Mouse (Mus musculus) forebrain, postnatal 0 days (tissue): ENCODE measurements at regions not wholly inside any gene's neighbourhood (a gene's known extent, or its start where the extent isn't known, plus 50 kb on each side); places are given as distances from the start of the nearest gene placed in this dataset.

Source experiments
- ATAC-seq: fragments of 200-750 bp; cut with Nextera tagmentation; 2 replicates; pipeline ENCODE4 v1.8.0; 2017; ENCODE audit warnings: mild to moderate bottlenecking, moderate library complexity
- DNase-seq: peaks from one replicate; pipeline ENCODE4 v3.0.0-alpha.2; 2015
- H3K27ac ChIP-seq: fragments of 300-500 bp; sonication (generic); 2 replicates; pipeline ENCODE4 v1.5.1; 2014; ENCODE audit warnings: low read depth, mild to moderate bottlenecking, antibody characterized with exemption, low read length, moderate library complexity, mixed read lengths
- H3K27me3 ChIP-seq: fragments of 300-500 bp; sonication (generic); 2 replicates; pipeline ENCODE4 v1.6.1; 2014; ENCODE audit warnings: mild to moderate bottlenecking, low read length, mixed read lengths; ENCODE audit not compliant: insufficient read depth
- H3K36me3 ChIP-seq: fragments of 300-500 bp; sonication (generic); 2 replicates; pipeline ENCODE4 v1.6.1; 2014; ENCODE audit warnings: mild to moderate bottlenecking, moderate library complexity; ENCODE audit not compliant: insufficient read depth
- H3K4me1 ChIP-seq: fragments of 300-500 bp; sonication (generic); 2 replicates; pipeline ENCODE4 v1.6.1; 2014; ENCODE audit warnings: antibody characterized with exemption; ENCODE audit not compliant: insufficient read depth
- H3K4me2 ChIP-seq: fragments of 300-500 bp; sonication (generic); 2 replicates; pipeline ENCODE4 v1.6.1; 2014; ENCODE audit warnings: low read depth, mild to moderate bottlenecking, moderate library complexity
- H3K4me3 ChIP-seq: fragments of 300-500 bp; sonication (generic); 2 replicates; pipeline ENCODE4 v1.5.1; 2014; ENCODE audit warnings: low read depth, low read length, mixed read lengths
- H3K9ac ChIP-seq: fragments of 300-500 bp; sonication (generic); 2 replicates; pipeline ENCODE4 v1.6.1; 2014; ENCODE audit warnings: mild to moderate bottlenecking
- H3K9me3 ChIP-seq: fragments of 300-500 bp; sonication (generic); 2 replicates; pipeline ENCODE4 v1.6.1; 2016; ENCODE audit warnings: low read length
- CTCF ChIP-seq: sonication (generic); IDR thresholded peaks from 2 replicates; pipeline ENCODE4 v1.5.1; 2016; ENCODE audit warnings: antibody characterized with exemption, control low read depth, low read depth
- WGBS: fragments of 180-500 bp; shearing (Covaris S2); extraction: QIAGEN DNeasy Blood & Tissue Kit; methylation state at CpG from one replicate; pipeline ENCODE4 v1.1.7; 2014; 5-methylcytosine and 5-hydroxymethylcytosine counted together

GRCm38 (mm10) chr15:69303100-69303499 lies 2802.4 kb upstream of the Lrrc6 start:
- Histone ChIP-seq H3K4me3 (no peak overlapping the region), H3K27ac (no peak overlapping the region), H3K36me3 (no peaks in the 10 kb centered on the region), H3K9me3 (no peaks in the 10 kb centered on the region), H3K4me2 (no peak overlapping the region), H3K4me1 (no peaks in the 10 kb centered on the region), H3K27me3 (no peaks in the 10 kb centered on the region), H3K9ac (no peak overlapping the region)
- ATAC-seq: no peak
- 67% methylated on average over 5 of the region's 5 CpGs for WGBS
- TF ChIP-seq CTCF: no peak
- DNase-seq: no peak

- Histone ChIP-seq H3K27ac (no peak overlapping the region), H3K4me1 (no peaks in the 10 kb centered on the region), H3K9me3 (no peaks in the 10 kb centered on the region), H3K4me2 (no peak overlapping the region), H3K4me3 (no peak overlapping the region), H3K27me3 (no peaks in the 10 kb centered on the region), H3K36me3 (no peaks in the 10 kb centered on the region), H3K9ac (no peak overlapping the region)
- TF ChIP-seq CTCF: no peak
- DNase-seq (no peak), ATAC-seq (no peak)
- 76% methylated on average over 1 of the region's 1 CpGs for WGBS
These were observed 2790.6 kb upstream of the Lrrc6 start for GRCm38 (mm10) chr15:69291273-69291672.

- DNase-seq: peak; percentile 32
- Histone ChIP-seq H3K9me3 (no peaks in the 10 kb centered on the region), H3K36me3 (no peaks in the 10 kb centered on the region), H3K9ac (no peak overlapping the region), H3K4me1 (no peaks in the 10 kb centered on the region), H3K4me3 (no peak overlapping the region), H3K27ac (no peak overlapping the region), H3K4me2 (no peak overlapping the region), H3K27me3 (no peaks in the 10 kb centered on the region)
- peak; percentile 40; the same call in 1 of the 2 replicates for ATAC-seq
- no peak for TF ChIP-seq CTCF
These were observed 2775.0 kb upstream of the Lrrc6 start for GRCm38 (mm10) chr15:69275546-69276255.

DNA sequence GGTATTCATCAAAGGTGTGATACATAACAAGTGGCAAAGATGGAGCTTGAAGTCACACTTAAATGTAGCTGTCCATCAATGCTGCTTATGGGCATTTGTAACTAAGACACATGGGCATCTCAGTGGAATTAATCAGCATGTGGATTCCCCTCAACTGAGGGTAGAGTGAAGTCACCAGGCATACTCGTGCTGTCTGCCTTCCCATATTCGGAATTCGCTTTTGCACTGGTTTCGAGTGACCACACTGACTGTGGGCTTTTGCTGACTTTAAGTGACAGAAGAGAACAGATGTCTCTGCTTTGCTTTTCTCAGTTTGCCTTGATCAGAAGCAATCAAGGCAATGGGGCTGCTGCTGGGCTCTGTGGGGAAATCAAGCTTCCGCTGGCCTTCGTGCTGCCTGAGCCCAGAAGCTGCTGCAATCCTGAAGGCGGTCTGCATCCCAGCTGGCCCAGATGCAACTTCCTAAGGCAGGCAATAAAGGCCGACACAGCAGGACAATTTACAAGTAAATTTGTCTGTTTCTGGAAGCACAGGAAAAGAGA lies 2773.6 kb upstream of the Lrrc6 start:
- 63% methylated on average over 8 of the region's 8 CpGs for WGBS
- no peak overlapping the region for H3K27ac ChIP-seq
- no peak overlapping the region for H3K4me3 ChIP-seq
- peak; percentile 18 for DNase-seq
- H3K36me3 ChIP-seq: no peaks in the 10 kb centered on the region
- H3K4me2 ChIP-seq: no peak overlapping the region
- H3K9me3 ChIP-seq: no peaks in the 10 kb centered on the region
- H3K4me1 ChIP-seq: no peaks in the 10 kb centered on the region
- ATAC-seq: peak; percentile 42
- no peaks in the 10 kb centered on the region for H3K27me3 ChIP-seq
- no peak for TF ChIP-seq CTCF
- H3K9ac ChIP-seq: no peak overlapping the region

- no peak overlapping the region for H3K9ac ChIP-seq
- DNase-seq: no peak
- H3K4me1 ChIP-seq: no peaks in the 10 kb centered on the region
- no peaks in the 10 kb centered on the region for H3K36me3 ChIP-seq
- no peak overlapping the region for H3K27ac ChIP-seq
- no peaks in the 10 kb centered on the region for H3K9me3 ChIP-seq
- no peak overlapping the region for H3K4me2 ChIP-seq
- H3K27me3 ChIP-seq: no peaks in the 10 kb centered on the region
- no peak overlapping the region for H3K4me3 ChIP-seq
- no peak for TF ChIP-seq CTCF
- no peak for ATAC-seq
- WGBS: 62% methylated on average over 1 of the region's 1 CpGs
These were observed 2772.8 kb upstream of the Lrrc6 start for GRCm38 (mm10) chr15:69273518-69273917.

DNA sequence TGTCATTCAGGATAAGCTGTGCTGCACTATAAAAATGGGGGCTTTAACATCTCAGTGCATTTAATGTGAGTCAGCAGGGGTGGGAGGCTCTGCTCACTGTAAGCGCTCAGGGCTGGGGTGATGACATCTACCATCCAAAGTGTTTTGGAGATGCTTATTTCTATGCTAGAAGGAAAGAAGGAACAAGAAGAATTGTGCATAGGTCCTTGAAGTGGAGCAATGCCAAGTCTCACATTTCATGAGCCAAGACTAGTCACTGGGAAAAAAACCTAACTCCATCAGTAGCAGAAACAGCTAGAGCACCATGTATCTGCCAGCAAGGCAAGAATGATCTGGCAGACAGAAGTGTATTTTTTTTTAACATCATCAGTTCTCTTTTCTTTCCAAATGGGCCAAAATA lies 2761.2 kb upstream of the Lrrc6 start:
- H3K4me2 ChIP-seq: no peak overlapping the region
- no peak for TF ChIP-seq CTCF
- H3K27ac ChIP-seq: no peak overlapping the region
- ATAC-seq (peak; percentile 63; the same call in 1 of the 2 replicates), DNase-seq (peak; percentile 59)
- H3K9me3 ChIP-seq: no peaks in the 10 kb centered on the region
- no peaks in the 10 kb centered on the region for H3K36me3 ChIP-seq
- no peak overlapping the region for H3K9ac ChIP-seq
- H3K4me1 ChIP-seq: no peaks in the 10 kb centered on the region
- no peak overlapping the region for H3K4me3 ChIP-seq
- H3K27me3 ChIP-seq: no peaks in the 10 kb centered on the region
- 81% methylated on average over 1 of the region's 1 CpGs for WGBS

- no peak overlapping the region for H3K4me3 ChIP-seq
- no peaks in the 10 kb centered on the region for H3K27me3 ChIP-seq
- no peak for TF ChIP-seq CTCF
- no peaks in the 10 kb centered on the region for H3K9me3 ChIP-seq
- DNase-seq (no peak), ATAC-seq (no peak)
- H3K36me3 ChIP-seq: no peaks in the 10 kb centered on the region
- no peak overlapping the region for H3K9ac ChIP-seq
- no peaks in the 10 kb centered on the region for H3K4me1 ChIP-seq
- WGBS: 87% methylated on average over 3 of the region's 3 CpGs
- no peak overlapping the region for H3K27ac ChIP-seq
- no peak overlapping the region for H3K4me2 ChIP-seq
These were observed 2756.6 kb upstream of the Lrrc6 start for GRCm38 (mm10) chr15:69257161-69257778.
